Mouse (Mus musculus): ENCODE results near the gene Copa.

The Copa gene

GRCm38 (mm10) chr1:172141529-172141928 is 59.2 kb downstream of the Copa start:
- no peak for DNase-seq (ENCODE audit: low spot score)

DNA sequence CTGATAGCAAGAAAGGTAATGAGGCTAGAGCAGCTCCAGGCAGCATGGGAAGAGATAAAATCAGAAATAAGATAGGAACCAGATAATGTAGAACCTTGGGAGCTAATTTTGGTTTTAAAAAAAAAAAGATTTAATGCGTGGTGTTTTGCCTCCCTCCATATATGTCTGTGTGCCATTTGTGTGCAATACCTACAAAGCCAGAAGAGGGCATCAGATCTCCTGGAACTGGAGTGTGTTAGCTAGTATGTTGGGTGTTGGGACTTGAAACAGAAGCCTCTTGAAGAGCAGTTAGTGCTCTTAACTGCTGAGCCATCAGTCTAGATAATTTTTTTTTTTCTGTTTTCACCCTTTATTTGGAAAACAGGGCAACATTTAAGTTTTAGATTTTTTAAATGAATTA is 61.2 kb downstream of the Copa start:
- DNase-seq (ENCODE audit: low spot score) = no peak

- DNase-seq (ENCODE audit: low spot score) = peak; percentile 96
Measured at GRCm38 (mm10) chr1:172147835-172148278, 65.5 kb downstream of the Copa start, which contains the start of gene Dcaf8. TSS of gene Dcaf8 (plus strand) at chr1:172148084.

- no peak for DNase-seq (ENCODE audit: low spot score)
Measured at GRCm38 (mm10) chr1:172148279-172148954, 66.1 kb downstream of the Copa start.

DNA sequence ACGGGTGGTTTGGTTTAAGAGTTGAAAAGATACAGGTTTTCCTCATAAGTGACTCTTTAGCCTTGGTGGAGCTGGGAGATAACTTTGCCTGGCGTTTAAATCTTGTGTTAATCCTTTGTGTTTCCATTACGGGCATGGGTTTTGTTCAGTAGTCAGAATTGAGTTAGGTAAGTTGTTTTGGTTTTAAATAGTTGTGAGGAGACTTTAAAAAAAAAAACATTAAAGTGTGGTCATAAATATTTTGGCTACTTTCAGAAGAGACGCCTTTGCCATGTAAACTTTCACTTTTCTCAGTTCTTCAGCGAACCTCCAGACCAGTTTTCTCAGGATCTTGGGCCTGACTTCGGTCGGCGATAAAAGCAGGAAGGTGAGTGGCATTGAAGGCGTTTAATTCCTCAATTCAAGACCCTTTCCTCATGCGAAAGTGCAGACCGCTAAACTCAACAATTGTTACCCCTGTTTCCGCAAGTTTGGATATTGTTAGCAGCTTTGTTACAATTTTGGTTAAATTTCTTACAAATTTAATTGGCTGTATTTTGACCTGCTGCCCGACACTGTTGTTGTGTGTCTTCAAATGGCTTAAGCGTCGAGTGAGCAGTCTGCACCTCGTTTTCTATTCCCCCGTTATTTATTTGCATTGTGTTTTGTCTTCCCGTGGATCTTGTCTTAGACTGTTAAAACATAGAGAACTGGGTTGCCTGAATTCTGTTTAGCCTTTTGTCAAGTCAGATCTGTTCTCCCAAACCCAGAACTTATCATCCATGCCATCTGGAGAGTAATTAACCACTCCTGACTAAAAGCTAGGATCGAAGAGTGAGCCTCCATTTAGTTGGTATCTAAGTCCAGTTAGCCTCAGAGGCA is 66.9 kb downstream of the Copa start:
- DNase-seq (ENCODE audit: low spot score) = no peak

DNA sequence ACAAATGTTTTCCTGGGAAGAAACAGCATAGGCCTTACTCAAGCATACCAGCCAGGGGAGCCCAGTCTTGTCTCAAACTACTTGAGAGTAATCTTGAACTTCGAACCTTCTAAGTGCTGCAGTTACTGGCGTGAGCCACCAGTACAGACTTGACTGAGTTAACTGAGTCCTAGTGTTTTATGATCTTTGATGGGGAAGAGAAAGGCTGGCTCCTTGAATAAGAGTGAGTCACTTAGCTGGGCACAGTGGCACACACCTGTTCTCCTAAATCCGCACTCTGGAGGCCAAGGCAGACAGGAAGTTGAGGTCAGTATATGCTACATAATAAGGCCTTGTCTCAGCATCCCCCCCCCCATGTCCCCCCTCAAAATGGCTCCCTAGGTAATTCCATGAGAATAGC is 72.2 kb downstream of the Copa start:
- DNase-seq (ENCODE audit: low spot score) = no peak

- DNase-seq (ENCODE audit: low spot score) = no peak
Measured at GRCm38 (mm10) chr1:172155518-172155917, 73.2 kb downstream of the Copa start.

- no peak for DNase-seq (ENCODE audit: low spot score)
Measured at GRCm38 (mm10) chr1:172159970-172160369, 77.6 kb downstream of the Copa start.

GRCm38 (mm10) chr1:172160508-172160907 is 78.2 kb downstream of the Copa start:
- DNase-seq (ENCODE audit: low spot score) = no peak

DNA sequence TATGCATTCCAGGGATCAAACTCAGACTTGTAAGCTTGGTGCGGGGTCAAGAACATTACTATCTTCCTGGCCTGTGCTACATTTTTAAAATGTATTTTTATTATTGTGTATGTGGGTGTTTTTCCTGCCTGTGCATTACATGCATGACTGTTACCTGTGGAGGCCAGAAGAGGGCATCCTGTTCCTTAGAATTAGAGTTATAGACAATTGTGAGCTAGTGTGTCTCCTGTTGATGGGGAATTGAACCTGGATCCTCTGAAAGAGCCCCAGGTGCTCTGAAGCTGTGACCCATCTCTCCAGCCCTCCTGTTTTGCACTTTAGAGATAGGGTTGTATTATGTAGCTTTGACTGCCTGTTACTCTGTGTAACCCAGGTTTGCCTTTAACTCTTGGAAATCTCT is 79.7 kb downstream of the Copa start:
- no peak for DNase-seq (ENCODE audit: low spot score)

- DNase-seq (ENCODE audit: low spot score) = no peak
Measured at GRCm38 (mm10) chr1:172162959-172163358, 80.6 kb downstream of the Copa start.

GRCm38 (mm10) chr1:172167911-172168310 is 85.6 kb downstream of the Copa start:
- DNase-seq (ENCODE audit: low spot score) = no peak

DNA sequence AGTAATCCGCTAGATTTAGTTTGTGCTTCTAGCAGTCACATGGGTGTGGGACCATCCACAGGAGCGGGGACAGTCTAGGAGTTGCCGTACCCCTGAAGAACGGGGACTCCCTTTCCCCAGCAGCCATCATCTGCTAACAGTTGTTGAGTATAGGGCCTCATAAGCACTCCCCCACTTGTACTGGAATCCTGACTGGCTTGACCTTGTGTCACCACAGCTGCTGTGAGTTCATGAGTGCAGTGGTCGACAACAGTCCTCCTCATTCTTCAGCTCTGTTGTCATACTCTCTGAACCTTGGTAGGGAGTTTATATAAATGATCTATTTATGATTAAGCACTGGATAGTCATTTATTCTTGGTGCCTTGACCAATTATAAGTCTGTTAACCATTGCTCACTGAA is 87.5 kb downstream of the Copa start:
- no peak for DNase-seq (ENCODE audit: low spot score)

Data from testis, postnatal 14 days (tissue).